Mouse (Mus musculus) left cerebral cortex, postnatal 25 days (tissue): ENCODE measurements around the gene Naa35. TPM values are rescaled to one million over a fixed set of nuclear protein-coding genes. Genes with fewer than 3 reads are reported as not detected.

Experiments used
- DNase-seq, 2 experiments: peaks; one replicate each; pipeline ENCODE4 v3.0.0; 2022; ENCODE audit warnings: low spot score in 2 of 2, mixed read lengths in 1 of 2
- intact Hi-C: fragments of 180-260 bp; cut with DNase I; formaldehyde crosslinking; loops from one replicate; pipeline ENCODE4 v1.15.1; 2025
- total RNA-seq, 2 experiments: library from RNA; stranded (reverse); gene quantifications; 2 replicates each; pipeline ENCODE4 v1.2.3; 2021

The Naa35 gene
- total RNA-seq, 2 experiments from 2014 or later: 87.9 to 91.5 TPM

GRCm38 (mm10) chr13:59685236-59685635 lies 100.2 kb downstream of the Naa35 start:
- no peak for DNase-seq
- intact Hi-C loops: no loop called here

Other genes starting within 250 kb of the Naa35 start
- gene Agtpbp1, start within 50 bp of the Naa35 start, total RNA-seq: 100 to 1,000 TPM; 340 to 341 TPM
- 10 to 100 TPM; 19.9 to 20.9 TPM for gene Golm1, start 90.6 kb downstream of the Naa35 start, total RNA-seq
- not detected for gene 4921517D22Rik, start 108.8 kb downstream of the Naa35 start, total RNA-seq
- under 1 TPM; 0.11 to 0.14 TPM for gene Spata31d1a, start 125.1 kb downstream of the Naa35 start, total RNA-seq
- gene Spata31d1b, start 127.0 kb downstream of the Naa35 start, total RNA-seq: under 1 TPM in 1 of 2 experiments, not detected in 1; 0.07 TPM
- not detected for gene Spata31d1d, start 146.5 kb downstream of the Naa35 start, total RNA-seq
- gene 1700014D04Rik, start 161.5 kb downstream of the Naa35 start, total RNA-seq: 1 to 10 TPM in 1 of 2 experiments, under 1 TPM in 1; 0.87 to 1.4 TPM
- gene Isca1, start 184.6 kb downstream of the Naa35 start, total RNA-seq: 100 to 1,000 TPM; 147 to 156 TPM
- not detected for gene Gm49354, start 197.0 kb downstream of the Naa35 start, total RNA-seq
- 10 to 100 TPM; 61.0 to 64.3 TPM for gene Tut7, start 237.9 kb downstream of the Naa35 start, total RNA-seq